Mouse (Mus musculus): ENCODE data around the gene Rpa3.

GRCm38 (mm10) chr6:8278426-8279002 is 19.5 kb upstream of the Rpa3 start:
- TF ChIP-seq CTCF (IDR thresholded peaks at IDR 0.05; ENCODE audit: low read depth) (peak; percentile 63), EP300 (IDR thresholded peaks at IDR 0.05; ENCODE audit: low read depth) (no peak)

Data from liver, postnatal 0 days (tissue).